Mouse (Mus musculus): ENCODE measurements at regions not wholly inside any gene's neighbourhood (a gene's known extent, or its start where the extent isn't known, plus 50 kb on each side); places are given as distances from the start of the nearest gene placed in this dataset.

DNA sequence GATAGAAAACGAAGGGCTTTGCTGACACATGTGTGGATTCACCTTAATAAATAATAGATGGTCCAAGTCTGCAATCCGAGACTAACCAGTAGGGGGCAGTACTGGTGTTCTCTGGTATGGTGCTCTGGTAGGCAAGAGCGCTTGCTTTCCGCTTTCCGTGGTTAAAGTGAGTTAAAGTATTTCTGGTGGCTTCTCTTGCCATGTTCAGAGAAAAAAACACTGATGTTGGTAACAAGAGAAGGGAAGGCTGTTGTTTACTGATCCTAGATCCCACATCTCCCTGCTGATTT lies 203.9 kb downstream of the Lrig3 start:
- TF ChIP-seq CTCF (IDR thresholded peaks at IDR 0.05; ENCODE audit: extremely low read depth, insufficient read length, insufficient replicate concordance, low read depth, low read length) = no peak
- TF ChIP-seq POLR2A (IDR thresholded peaks at IDR 0.05; ENCODE audit: low read depth, low read length) = no peak
